Mouse (Mus musculus) olfactory bulb, adult 2 months (tissue): ENCODE measurements around the gene Zbtb40.

Experiments
- CTCF ChIP-seq: fragments of 200-500 bp; IDR thresholded peaks from 2 replicates; pipeline ENCODE4 v1.5.1; 2012; ENCODE audit warnings: low read depth, mild to moderate bottlenecking, low read length, moderate library complexity; ENCODE audit not compliant: insufficient read depth
- POLR2A ChIP-seq: fragments of 200-500 bp; IDR thresholded peaks from 2 replicates; pipeline ENCODE4 v1.6.1; 2012; ENCODE audit warnings: mild to moderate bottlenecking, low read depth, low read length, moderate library complexity; ENCODE audit not compliant: insufficient read depth

GRCm38 (mm10) chr4:136980921-136981320, 67.7 kb downstream of the Zbtb40 start:
- TF ChIP-seq CTCF, result no peak
- no peak for TF ChIP-seq POLR2A
